Mouse (Mus musculus): ENCODE results near the gene Adgra1. TPM values are rescaled to one million over a fixed set of nuclear protein-coding genes. Genes with fewer than 3 reads are reported as not detected.

Gene Adgra1
- 4.4 and 8.0 TPM in 2 replicates for polyA plus RNA-seq (2014; fragmentation: Nextera tagmentation; extraction: Ambion mirVana)

- Histone ChIP-seq H3K27ac (ENCODE audit: low read depth, low read length) (no peak within 1 kb of the TSS), H3K4me3 (ENCODE audit: low read depth, low read length) (peak within 1 kb of the TSS; percentile 24), H3K27me3 (ENCODE audit: control insufficient read depth, insufficient read depth, low read length) (peaks cover 6% of the 10 kb centered on the region), H3K4me2 (ENCODE audit: low read depth, low read length, severe bottlenecking) (peak within 1 kb of the TSS; percentile 63), H3K9ac (ENCODE audit: low read length) (peak within 1 kb of the TSS; percentile 51), H3K36me3 (ENCODE audit: control insufficient read depth, insufficient read depth, low read length) (no peaks in the 10 kb centered on the region), H3K4me1 (replicated peaks; ENCODE audit: control insufficient read depth, insufficient read depth, low read length) (peaks cover 14% of the 10 kb centered on the region), H3K9me3 (ENCODE audit: control insufficient read depth, low read length) (no peaks in the 10 kb centered on the region)
- ATAC-seq (replicated peaks; ENCODE audit: low FRiP score) = peak; percentile 88
- peak; percentile 91 for DNase-seq (ENCODE audit: low spot score)
- 1% methylated on average over 27 of the region's 27 CpGs for WGBS
Measured at GRCm38 (mm10) chr7:139834036-139834435, at the start of gene Adgra1. Gene Adgra1 (plus strand): TSS chr7:139834174.

GRCm38 (mm10) chr7:139787382-139787781, 46.6 kb upstream of the Adgra1 start:
- Histone ChIP-seq H3K27me3 (ENCODE audit: control insufficient read depth, insufficient read depth, low read length) (no peaks in the 10 kb centered on the region), H3K27ac (ENCODE audit: low read depth, low read length) (no peak overlapping the region), H3K4me1 (replicated peaks; ENCODE audit: control insufficient read depth, insufficient read depth, low read length) (no peaks in the 10 kb centered on the region), H3K36me3 (ENCODE audit: control insufficient read depth, insufficient read depth, low read length) (no peaks in the 10 kb centered on the region), H3K4me3 (ENCODE audit: low read depth, low read length) (no peak overlapping the region), H3K9me3 (ENCODE audit: control insufficient read depth, low read length) (no peaks in the 10 kb centered on the region), H3K4me2 (ENCODE audit: low read depth, low read length, severe bottlenecking) (no peak overlapping the region), H3K9ac (ENCODE audit: low read length) (no peak overlapping the region)
- 83% methylated on average over 2 of the region's 2 CpGs for WGBS
- ATAC-seq (replicated peaks; ENCODE audit: low FRiP score) (no peak), DNase-seq (ENCODE audit: low spot score) (no peak)

GRCm38 (mm10) chr7:139788927-139789326, 45.0 kb upstream of the Adgra1 start:
- Histone ChIP-seq H3K27me3 (ENCODE audit: control insufficient read depth, insufficient read depth, low read length) (no peaks in the 10 kb centered on the region), H3K36me3 (ENCODE audit: control insufficient read depth, insufficient read depth, low read length) (no peaks in the 10 kb centered on the region), H3K4me1 (replicated peaks; ENCODE audit: control insufficient read depth, insufficient read depth, low read length) (no peaks in the 10 kb centered on the region), H3K9me3 (ENCODE audit: control insufficient read depth, low read length) (no peaks in the 10 kb centered on the region), H3K4me3 (ENCODE audit: low read depth, low read length) (no peak overlapping the region), H3K4me2 (ENCODE audit: low read depth, low read length, severe bottlenecking) (no peak overlapping the region), H3K9ac (ENCODE audit: low read length) (no peak overlapping the region), H3K27ac (ENCODE audit: low read depth, low read length) (no peak overlapping the region)
- ATAC-seq (replicated peaks; ENCODE audit: low FRiP score) = no peak
- WGBS = 80% methylated on average over 11 of the region's 11 CpGs
- no peak for DNase-seq (ENCODE audit: low spot score)

GRCm38 (mm10) chr7:139789718-139790117, 44.3 kb upstream of the Adgra1 start:
- H3K9me3 ChIP-seq (ENCODE audit: control insufficient read depth, low read length) = no peaks in the 10 kb centered on the region
- no peak overlapping the region for H3K27ac ChIP-seq (ENCODE audit: low read depth, low read length)
- DNase-seq (ENCODE audit: low spot score) (no peak), ATAC-seq (replicated peaks; ENCODE audit: low FRiP score) (no peak)
- no peak overlapping the region for H3K4me2 ChIP-seq (ENCODE audit: low read depth, low read length, severe bottlenecking)
- H3K4me1 ChIP-seq (replicated peaks; ENCODE audit: control insufficient read depth, insufficient read depth, low read length) = no peaks in the 10 kb centered on the region
- 79% methylated on average over 4 of the region's 4 CpGs for WGBS
- H3K9ac ChIP-seq (ENCODE audit: low read length) = no peak overlapping the region
- no peak overlapping the region for H3K4me3 ChIP-seq (ENCODE audit: low read depth, low read length)
- H3K27me3 ChIP-seq (ENCODE audit: control insufficient read depth, insufficient read depth, low read length) = no peaks in the 10 kb centered on the region
- no peaks in the 10 kb centered on the region for H3K36me3 ChIP-seq (ENCODE audit: control insufficient read depth, insufficient read depth, low read length)

GRCm38 (mm10) chr7:139791601-139792000, 42.4 kb upstream of the Adgra1 start:
- no peaks in the 10 kb centered on the region for H3K9me3 ChIP-seq (ENCODE audit: control insufficient read depth, low read length)
- no peak overlapping the region for H3K9ac ChIP-seq (ENCODE audit: low read length)
- ATAC-seq (replicated peaks; ENCODE audit: low FRiP score) (no peak), DNase-seq (ENCODE audit: low spot score) (no peak)
- H3K4me3 ChIP-seq (ENCODE audit: low read depth, low read length) = no peak overlapping the region
- H3K4me1 ChIP-seq (replicated peaks; ENCODE audit: control insufficient read depth, insufficient read depth, low read length) = no peaks in the 10 kb centered on the region
- WGBS = 82% methylated on average over 9 of the region's 9 CpGs
- H3K27ac ChIP-seq (ENCODE audit: low read depth, low read length) = no peak overlapping the region
- no peaks in the 10 kb centered on the region for H3K36me3 ChIP-seq (ENCODE audit: control insufficient read depth, insufficient read depth, low read length)
- no peak overlapping the region for H3K4me2 ChIP-seq (ENCODE audit: low read depth, low read length, severe bottlenecking)
- H3K27me3 ChIP-seq (ENCODE audit: control insufficient read depth, insufficient read depth, low read length) = no peaks in the 10 kb centered on the region

GRCm38 (mm10) chr7:139795004-139795605, 38.9 kb upstream of the Adgra1 start:
- no peaks in the 10 kb centered on the region for H3K4me1 ChIP-seq (replicated peaks; ENCODE audit: control insufficient read depth, insufficient read depth, low read length)
- no peaks in the 10 kb centered on the region for H3K9me3 ChIP-seq (ENCODE audit: control insufficient read depth, low read length)
- H3K4me3 ChIP-seq (ENCODE audit: low read depth, low read length) = no peak overlapping the region
- 74% methylated on average over 9 of the region's 9 CpGs for WGBS
- H3K27me3 ChIP-seq (ENCODE audit: control insufficient read depth, insufficient read depth, low read length) = no peaks in the 10 kb centered on the region
- H3K27ac ChIP-seq (ENCODE audit: low read depth, low read length) = no peak overlapping the region
- no peak for ATAC-seq (replicated peaks; ENCODE audit: low FRiP score)
- H3K36me3 ChIP-seq (ENCODE audit: control insufficient read depth, insufficient read depth, low read length) = no peaks in the 10 kb centered on the region
- no peak overlapping the region for H3K9ac ChIP-seq (ENCODE audit: low read length)
- no peak for DNase-seq (ENCODE audit: low spot score)
- H3K4me2 ChIP-seq (ENCODE audit: low read depth, low read length, severe bottlenecking) = no peak overlapping the region

- H3K27ac ChIP-seq (ENCODE audit: low read depth, low read length) = no peak overlapping the region
- no peaks in the 10 kb centered on the region for H3K36me3 ChIP-seq (ENCODE audit: control insufficient read depth, insufficient read depth, low read length)
- ATAC-seq (replicated peaks; ENCODE audit: low FRiP score) = no peak
- no peak overlapping the region for H3K9ac ChIP-seq (ENCODE audit: low read length)
- no peak overlapping the region for H3K4me3 ChIP-seq (ENCODE audit: low read depth, low read length)
- 72% methylated on average over 9 of the region's 9 CpGs for WGBS
- H3K9me3 ChIP-seq (ENCODE audit: control insufficient read depth, low read length) = no peaks in the 10 kb centered on the region
- H3K4me1 ChIP-seq (replicated peaks; ENCODE audit: control insufficient read depth, insufficient read depth, low read length) = no peaks in the 10 kb centered on the region
- no peak overlapping the region for H3K4me2 ChIP-seq (ENCODE audit: low read depth, low read length, severe bottlenecking)
- no peaks in the 10 kb centered on the region for H3K27me3 ChIP-seq (ENCODE audit: control insufficient read depth, insufficient read depth, low read length)
- DNase-seq (ENCODE audit: low spot score) = no peak
Measured at GRCm38 (mm10) chr7:139797186-139798109, 36.5 kb upstream of the Adgra1 start.

GRCm38 (mm10) chr7:139806175-139806601, 27.8 kb upstream of the Adgra1 start:
- H3K9ac ChIP-seq (ENCODE audit: low read length) = no peak overlapping the region
- DNase-seq (ENCODE audit: low spot score) (no peak), ATAC-seq (replicated peaks; ENCODE audit: low FRiP score) (no peak)
- no peak overlapping the region for H3K4me3 ChIP-seq (ENCODE audit: low read depth, low read length)
- WGBS = 67% methylated on average over 8 of the region's 8 CpGs
- H3K36me3 ChIP-seq (ENCODE audit: control insufficient read depth, insufficient read depth, low read length) = no peaks in the 10 kb centered on the region
- H3K4me2 ChIP-seq (ENCODE audit: low read depth, low read length, severe bottlenecking) = no peak overlapping the region
- no peaks in the 10 kb centered on the region for H3K27me3 ChIP-seq (ENCODE audit: control insufficient read depth, insufficient read depth, low read length)
- H3K27ac ChIP-seq (ENCODE audit: low read depth, low read length) = no peak overlapping the region
- no peaks in the 10 kb centered on the region for H3K9me3 ChIP-seq (ENCODE audit: control insufficient read depth, low read length)
- H3K4me1 ChIP-seq (replicated peaks; ENCODE audit: control insufficient read depth, insufficient read depth, low read length) = no peaks in the 10 kb centered on the region

Data from forebrain, embryonic 11.5 days (tissue).